Mouse (Mus musculus) heart, embryonic 13.5 days (tissue): Measurements from ENCODE around the gene Myo6. TPM values are rescaled to one million over a fixed set of nuclear protein-coding genes. Genes with fewer than 3 reads are reported as not detected.
"Not testable (repeated sequence)": the region's sequence is repeated elsewhere in the genome, so short reads cannot be mapped to it uniquely, and the experiment has no call there.

ENCODE experiments used
- ATAC-seq: fragments of 200-750 bp; cut with Nextera tagmentation; 2 replicates; pipeline ENCODE4 v1.8.0; 2017; ENCODE audit warnings: moderate TSS enrichment; ENCODE audit not compliant: insufficient number of reproducible peaks, low FRiP score, low TSS enrichment; ENCODE audit errors: extremely low read depth
- H3K27ac ChIP-seq: fragments of 300-500 bp; sonication (generic); replicated peaks from 2 replicates; pipeline ENCODE4 v1.5.1; 2015; ENCODE audit warnings: moderate library complexity, mild to moderate bottlenecking, inconsistent platforms
- H3K27me3 ChIP-seq: fragments of 300-500 bp; sonication (generic); replicated peaks from 2 replicates; pipeline ENCODE4 v1.6.1; 2015; ENCODE audit warnings: mild to moderate bottlenecking, inconsistent platforms
- H3K36me3 ChIP-seq: fragments of 300-500 bp; sonication (generic); 2 replicates; pipeline ENCODE4 v1.6.1; 2015; ENCODE audit warnings: mild to moderate bottlenecking, inconsistent platforms
- H3K4me1 ChIP-seq: fragments of 300-500 bp; sonication (generic); 2 replicates; pipeline ENCODE4 v1.6.1; 2015; ENCODE audit warnings: inconsistent platforms
- H3K4me2 ChIP-seq: fragments of 300-500 bp; sonication (generic); 2 replicates; pipeline ENCODE4 v1.6.1; 2015; ENCODE audit warnings: inconsistent platforms, mild to moderate bottlenecking, moderate library complexity
- H3K4me3 ChIP-seq: fragments of 300-500 bp; sonication (generic); 2 replicates; pipeline ENCODE4 v1.5.1; 2015; ENCODE audit warnings: moderate library complexity, mild to moderate bottlenecking, inconsistent platforms
- H3K9ac ChIP-seq: fragments of 300-500 bp; sonication (generic); 2 replicates; pipeline ENCODE4 v1.6.1; 2015; ENCODE audit warnings: inconsistent platforms, mild to moderate bottlenecking, moderate library complexity
- H3K9me3 ChIP-seq: fragments of 300-500 bp; sonication (generic); 2 replicates; pipeline ENCODE4 v1.6.1; 2016; ENCODE audit warnings: inconsistent platforms
- WGBS: fragments of 180-500 bp; shearing (Covaris S2); methylation state at CpG from one replicate; pipeline ENCODE4 v1.1.7; 2015; ENCODE audit warnings: mixed read lengths; 5-methylcytosine and 5-hydroxymethylcytosine counted together
- polyA plus RNA-seq: library from polyadenylated mRNA; unstranded; fragments of >200 nt; fragmentation: Nextera tagmentation; extraction: Ambion mirVana; gene quantifications from 2 replicates; pipeline ENCODE4 v1.2.1, GENCODE M21; 2015

Gene Myo6
- polyA plus RNA-seq, 1 experiment from 2014 or later: 10.1 TPM

GRCm38 (mm10) chr9:80307629-80308028 lies 142.8 kb downstream of the Myo6 start:
- 84% methylated on average over 13 of the region's 13 CpGs for WGBS
- H3K4me2 ChIP-seq: no peak overlapping the region
- H3K27me3 ChIP-seq: no peaks in the 10 kb centered on the region
- no peak overlapping the region for H3K9ac ChIP-seq
- ATAC-seq: no peak
- no peaks in the 10 kb centered on the region for H3K9me3 ChIP-seq
- no peak overlapping the region for H3K27ac ChIP-seq
- peaks cover 15% of the 10 kb centered on the region for H3K36me3 ChIP-seq
- no peaks in the 10 kb centered on the region for H3K4me1 ChIP-seq
- H3K4me3 ChIP-seq: no peak overlapping the region

GRCm38 (mm10) chr9:80313610-80314009 lies 148.8 kb downstream of the Myo6 start:
- ATAC-seq: no peak
- H3K4me3 ChIP-seq: no peak overlapping the region
- H3K4me1 ChIP-seq: no peaks in the 10 kb centered on the region; the same call in 1 of the 2 replicates
- no peak overlapping the region for H3K4me2 ChIP-seq
- H3K27ac ChIP-seq: no peak overlapping the region
- H3K9me3 ChIP-seq: no peaks in the 10 kb centered on the region
- H3K27me3 ChIP-seq: no peaks in the 10 kb centered on the region
- 76% methylated on average over 5 of the region's 5 CpGs for WGBS
- H3K9ac ChIP-seq: no peak overlapping the region
- peaks cover 1% of the 10 kb centered on the region; the same call in 1 of the 2 replicates for H3K36me3 ChIP-seq

DNA sequence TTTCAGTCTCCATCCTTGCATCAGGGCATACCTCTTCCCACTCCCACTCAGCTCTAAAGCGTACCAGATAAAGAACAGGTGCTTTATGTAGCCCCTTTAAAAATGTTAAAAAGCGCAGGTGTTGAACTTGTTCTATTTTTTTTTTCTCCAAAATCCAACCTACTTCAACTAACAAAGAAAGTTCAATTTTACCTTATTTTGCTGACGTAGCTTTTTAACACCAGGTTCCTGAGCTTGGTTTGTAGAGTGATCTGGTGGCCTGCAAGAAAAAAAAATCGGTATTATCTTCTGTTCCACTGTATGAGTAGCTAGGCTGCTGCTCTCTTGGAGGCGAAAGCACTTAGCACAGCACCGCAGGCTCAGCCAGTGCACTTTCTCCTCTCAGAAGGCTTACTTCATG lies 151.1 kb downstream of the Myo6 start:
- no peak overlapping the region for H3K27ac ChIP-seq
- ATAC-seq: no peak
- no peak overlapping the region for H3K9ac ChIP-seq
- no peaks in the 10 kb centered on the region; the same call in 1 of the 2 replicates for H3K4me1 ChIP-seq
- H3K4me3 ChIP-seq: no peak overlapping the region
- H3K36me3 ChIP-seq: no peaks in the 10 kb centered on the region
- H3K9me3 ChIP-seq: no peaks in the 10 kb centered on the region
- whole genome bisulfite sequencing: 87% methylated on average over 6 of the region's 6 CpGs
- H3K4me2 ChIP-seq: no peak overlapping the region
- H3K27me3 ChIP-seq: no peaks in the 10 kb centered on the region

- Histone ChIP-seq H3K36me3 (no peaks in the 10 kb centered on the region), H3K27me3 (no peaks in the 10 kb centered on the region), H3K9ac (no peak overlapping the region), H3K4me1 (no peaks in the 10 kb centered on the region; the same call in 1 of the 2 replicates), H3K27ac (no peak overlapping the region), H3K9me3 (no peaks in the 10 kb centered on the region), H3K4me3 (no peak overlapping the region), H3K4me2 (no peak overlapping the region)
- ATAC-seq: no peak
- WGBS: 44% methylated on average over 6 of the region's 6 CpGs
Measured at GRCm38 (mm10) chr9:80318027-80318426, 153.2 kb downstream of the Myo6 start.

DNA sequence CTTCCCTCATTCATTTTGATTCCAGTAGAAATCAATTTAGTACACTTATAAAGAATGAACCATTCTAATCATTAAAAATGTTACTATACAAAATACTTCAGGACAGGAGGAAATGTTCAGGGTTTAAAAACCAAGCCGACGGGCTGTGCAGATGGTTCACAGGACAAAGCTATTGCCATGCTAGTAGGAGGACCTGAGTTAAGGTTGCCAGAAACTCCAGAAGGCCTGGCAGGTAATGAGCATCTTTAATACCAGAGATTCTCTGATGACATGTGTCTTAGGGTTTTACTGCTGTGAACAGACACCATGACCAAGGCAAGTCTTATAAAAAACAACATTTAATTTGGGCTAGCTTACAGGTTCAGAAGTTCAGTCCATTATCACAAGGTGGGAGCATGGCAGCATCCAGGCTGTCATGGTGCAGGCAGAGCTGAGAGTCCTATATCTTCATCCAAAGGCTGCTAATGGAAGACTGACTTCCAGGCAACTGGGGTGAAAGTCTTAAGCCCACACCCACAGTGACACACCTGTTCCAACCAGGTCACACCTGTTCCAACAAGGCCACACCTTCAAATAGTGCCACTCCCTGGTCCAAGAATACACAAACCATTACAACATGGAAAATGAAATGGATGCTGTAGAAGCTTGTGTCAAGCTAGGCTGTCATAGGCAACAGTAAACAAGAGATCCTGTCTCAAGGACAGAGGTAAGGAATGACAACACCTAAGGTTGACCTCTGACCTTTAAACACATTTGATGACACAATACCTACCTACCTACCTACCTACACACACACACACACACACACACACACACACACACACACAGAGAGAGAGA lies 156.4 kb downstream of the Myo6 start:
- not testable (repeated sequence) for H3K36me3 ChIP-seq, H3K4me3 ChIP-seq, H3K9me3 ChIP-seq, H3K4me2 ChIP-seq, H3K4me1 ChIP-seq, H3K27me3 ChIP-seq, ATAC-seq, H3K9ac ChIP-seq, H3K27ac ChIP-seq
- WGBS: 84% methylated on average over 2 of the region's 2 CpGs

DNA sequence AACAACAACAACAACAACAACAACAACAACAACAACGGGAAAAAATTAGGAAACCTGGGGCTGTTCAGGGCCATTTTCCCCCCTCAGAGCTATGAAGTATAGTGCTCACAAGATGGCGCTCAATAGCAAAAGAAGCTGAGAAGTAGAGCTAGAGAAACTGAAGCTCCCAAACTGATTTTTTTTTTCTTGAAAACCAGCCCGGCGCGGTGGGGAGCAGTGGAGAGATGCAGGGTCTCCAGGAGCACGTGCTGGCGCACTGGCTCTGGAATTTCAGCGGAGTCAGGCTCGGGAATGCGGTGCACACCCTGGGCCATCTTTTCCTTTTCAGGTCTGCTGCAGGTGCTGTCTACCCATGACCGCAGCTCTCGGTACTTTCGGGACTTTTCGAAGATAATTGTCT lies 167.3 kb downstream of the Myo6 start:
- peak overlapping the region; percentile 48 for H3K4me3 ChIP-seq
- ATAC-seq: 0 out of 2 replicates have a peak, but pooled peaks have one; percentile 14
- peaks cover 14% of the 10 kb centered on the region for H3K4me1 ChIP-seq
- peak overlapping the region; percentile 67 for H3K9ac ChIP-seq
- WGBS: 16% methylated on average over 14 of the region's 14 CpGs
- no peaks in the 10 kb centered on the region for H3K36me3 ChIP-seq
- H3K9me3 ChIP-seq: no peaks in the 10 kb centered on the region
- no peaks in the 10 kb centered on the region for H3K27me3 ChIP-seq
- no peak overlapping the region for H3K27ac ChIP-seq
- peak overlapping the region; percentile 73 for H3K4me2 ChIP-seq

DNA sequence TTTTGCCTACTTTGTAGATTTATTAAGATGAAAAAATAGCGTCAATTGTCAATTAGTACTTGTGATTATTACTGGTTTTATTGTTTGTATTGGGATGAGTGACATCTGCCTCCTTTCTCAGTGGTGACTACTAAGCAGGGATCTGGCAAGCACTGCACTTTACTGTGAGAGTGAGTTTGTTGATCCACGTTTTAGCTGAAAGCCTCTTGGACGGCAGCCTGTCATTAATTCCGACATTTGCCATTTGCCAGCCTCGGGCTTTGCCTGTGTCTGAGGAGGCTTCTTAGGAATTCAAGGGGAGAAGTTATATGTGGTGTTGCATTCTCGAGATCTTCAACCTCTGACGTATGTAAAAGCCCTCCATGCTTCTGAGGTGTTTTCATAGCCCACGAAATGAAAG lies 168.6 kb downstream of the Myo6 start:
- H3K27me3 ChIP-seq: no peaks in the 10 kb centered on the region
- no peak overlapping the region for H3K9ac ChIP-seq
- H3K9me3 ChIP-seq: no peaks in the 10 kb centered on the region
- no peak overlapping the region for H3K4me3 ChIP-seq
- no peak overlapping the region for H3K4me2 ChIP-seq
- 47% methylated on average over 8 of the region's 8 CpGs for WGBS
- 0 out of 2 replicates have a peak overlapping the region, but pooled peaks have one; percentile 28 for H3K27ac ChIP-seq
- ATAC-seq: no peak
- no peaks in the 10 kb centered on the region for H3K36me3 ChIP-seq
- peaks cover 14% of the 10 kb centered on the region for H3K4me1 ChIP-seq

DNA sequence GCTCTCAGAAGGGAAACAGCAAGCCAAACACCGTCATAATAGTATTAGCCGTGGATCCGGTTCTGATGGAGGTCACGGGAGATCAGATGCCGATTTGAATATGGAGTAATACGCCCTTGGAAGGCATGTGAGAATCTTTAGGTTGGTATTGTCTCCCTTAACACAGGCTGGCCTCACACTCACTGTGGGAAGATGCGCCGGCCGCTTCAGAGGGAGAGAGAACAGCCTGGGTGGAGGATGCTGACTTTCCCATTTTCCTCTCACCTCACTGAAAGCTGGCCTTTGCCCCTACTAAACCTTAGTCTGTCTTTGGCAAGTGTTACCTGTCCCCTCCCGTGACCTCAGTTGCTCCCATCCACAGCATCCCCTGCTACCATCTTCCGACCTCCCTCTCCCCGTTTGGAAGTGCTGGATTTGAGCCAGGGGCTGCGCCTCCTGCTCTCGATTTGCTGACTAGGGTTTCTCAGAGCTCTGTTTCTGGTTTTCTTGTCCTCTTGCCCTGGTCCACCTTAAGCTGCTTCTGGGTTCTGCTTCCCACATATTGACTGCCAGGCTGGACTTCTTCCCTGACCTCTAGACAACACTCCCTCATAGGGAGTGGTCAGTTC lies 169.3 kb downstream of the Myo6 start:
- Histone ChIP-seq H3K4me1 (peaks cover 14% of the 10 kb centered on the region), H3K36me3 (no peaks in the 10 kb centered on the region), H3K9me3 (no peaks in the 10 kb centered on the region), H3K9ac (no peak overlapping the region), H3K27me3 (no peaks in the 10 kb centered on the region), H3K4me2 (no peak overlapping the region), H3K4me3 (no peak overlapping the region), H3K27ac (0 out of 2 replicates have a peak overlapping the region, but pooled peaks have one; percentile 28)
- ATAC-seq: no peak
- WGBS: 64% methylated on average over 14 of the region's 14 CpGs

- H3K9me3 ChIP-seq: no peaks in the 10 kb centered on the region
- H3K4me3 ChIP-seq: no peak overlapping the region
- peaks cover 14% of the 10 kb centered on the region for H3K4me1 ChIP-seq
- no peak overlapping the region for H3K9ac ChIP-seq
- no peaks in the 10 kb centered on the region for H3K36me3 ChIP-seq
- no peak overlapping the region for H3K27ac ChIP-seq
- no peaks in the 10 kb centered on the region for H3K27me3 ChIP-seq
- ATAC-seq: no peak
- no peak overlapping the region for H3K4me2 ChIP-seq
- WGBS: 86% methylated on average over 13 of the region's 13 CpGs
Measured at GRCm38 (mm10) chr9:80335660-80336357, 171.0 kb downstream of the Myo6 start.

DNA sequence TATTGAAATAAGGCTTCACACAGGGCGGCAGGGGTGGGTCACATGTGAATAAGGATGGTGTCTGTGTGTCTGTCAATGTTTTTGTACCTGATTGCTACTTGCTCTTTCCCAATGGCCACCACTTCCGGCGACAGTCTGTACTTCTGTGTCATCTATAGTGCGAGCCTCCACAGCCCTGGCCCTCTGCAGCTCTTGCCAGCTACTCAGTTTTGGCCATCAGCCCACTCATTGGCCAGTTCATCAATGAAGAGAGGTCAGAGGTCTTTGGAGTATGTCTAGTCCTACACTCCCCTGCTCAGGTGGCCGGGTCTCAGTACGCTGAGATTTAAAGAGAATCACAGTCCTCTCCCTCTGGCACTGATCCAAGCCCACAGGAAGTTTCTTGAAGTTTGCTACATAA lies 173.2 kb downstream of the Myo6 start:
- H3K27ac ChIP-seq: no peak overlapping the region
- 84% methylated on average over 6 of the region's 6 CpGs for WGBS
- no peak overlapping the region for H3K9ac ChIP-seq
- H3K4me3 ChIP-seq: no peak overlapping the region
- no peaks in the 10 kb centered on the region for H3K27me3 ChIP-seq
- no peaks in the 10 kb centered on the region for H3K36me3 ChIP-seq
- no peak overlapping the region for H3K4me2 ChIP-seq
- no peaks in the 10 kb centered on the region for H3K9me3 ChIP-seq
- no peak for ATAC-seq
- peaks cover 5% of the 10 kb centered on the region for H3K4me1 ChIP-seq

DNA sequence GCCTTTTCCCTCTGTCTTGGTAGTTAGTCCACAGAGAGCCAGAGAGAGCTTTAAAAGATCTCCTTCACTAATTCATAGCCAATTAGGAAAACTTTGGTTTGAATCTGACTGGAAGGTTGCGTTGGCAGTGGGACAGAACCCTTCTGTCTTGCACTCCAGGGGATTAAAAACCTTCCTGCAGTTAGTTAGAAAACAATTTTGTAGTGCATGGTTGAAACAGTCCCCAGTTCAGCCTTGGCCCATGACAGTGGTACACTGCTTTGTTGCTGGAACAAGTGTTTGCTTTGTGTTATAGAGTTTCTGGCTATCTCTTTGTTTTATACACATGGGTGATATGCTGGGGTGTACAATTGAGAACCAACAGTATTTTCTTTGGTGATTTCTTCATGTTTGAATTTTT lies 176.1 kb downstream of the Myo6 start:
- WGBS: 70% methylated on average over 1 of the region's 1 CpGs
- H3K36me3 ChIP-seq: no peaks in the 10 kb centered on the region
- no peak for ATAC-seq

More for the DNA sequence above, 176.1 kb downstream of the Myo6 start:
- H3K4me3 ChIP-seq: no peak overlapping the region
- no peak overlapping the region for H3K9ac ChIP-seq
- H3K27ac ChIP-seq: no peak overlapping the region
- H3K4me1 ChIP-seq: no peaks in the 10 kb centered on the region
- no peaks in the 10 kb centered on the region for H3K9me3 ChIP-seq
- no peak overlapping the region for H3K4me2 ChIP-seq
- no peaks in the 10 kb centered on the region for H3K27me3 ChIP-seq
